Mouse (Mus musculus) testis, adult 2 months (tissue): Measurements from ENCODE around the gene Fhl2. TPM values are rescaled to one million over a fixed set of nuclear protein-coding genes. Genes with fewer than 3 reads are reported as not detected.

Experiments
- H3K27ac ChIP-seq: fragments of 200-500 bp; 2 replicates; pipeline ENCODE4 v1.5.1; 2012; ENCODE audit warnings: low read depth, low read length; ENCODE audit not compliant: control insufficient read depth, insufficient read depth
- H3K27me3 ChIP-seq: fragments of 200-500 bp; 2 replicates; pipeline ENCODE4 v1.6.1; 2012; ENCODE audit warnings: mild to moderate bottlenecking, low read length, moderate library complexity; ENCODE audit not compliant: control insufficient read depth, insufficient read depth
- H3K36me3 ChIP-seq: fragments of 200-500 bp; 2 replicates; pipeline ENCODE4 v1.6.1; 2012; ENCODE audit warnings: mild to moderate bottlenecking, low read length; ENCODE audit not compliant: control insufficient read depth, insufficient read depth
- H3K4me1 ChIP-seq: fragments of 200-500 bp; 2 replicates; pipeline ENCODE4 v1.6.1; 2012; ENCODE audit warnings: low read length; ENCODE audit not compliant: control insufficient read depth, insufficient read depth
- H3K4me3 ChIP-seq: fragments of 200-500 bp; 2 replicates; pipeline ENCODE4 v1.5.1; 2012; ENCODE audit warnings: low read depth, mild to moderate bottlenecking, low read length, moderate library complexity, mixed read lengths; ENCODE audit not compliant: control insufficient read depth
- CTCF ChIP-seq: fragments of 200-500 bp; IDR thresholded peaks from 2 replicates; pipeline ENCODE4 v1.5.1; 2012; ENCODE audit warnings: low read depth, mild to moderate bottlenecking, inconsistent platforms, low read length, moderate library complexity; ENCODE audit not compliant: control insufficient read depth, insufficient read depth, insufficient replicate concordance
- POLR2A ChIP-seq: fragments of 200-500 bp; IDR thresholded peaks from 2 replicates; pipeline ENCODE4 v1.6.1; 2012; ENCODE audit warnings: low read depth, mild to moderate bottlenecking, inconsistent platforms, low read length, moderate library complexity; ENCODE audit not compliant: control insufficient read depth
- polyA plus RNA-seq: library from polyadenylated mRNA; depleted of rRNA; stranded (reverse); fragments of >200 nt; gene quantifications from 2 replicates; pipeline ENCODE4 v1.2.3, GENCODE M21; 2012

Fhl2 gene
- polyA plus RNA-seq, 1 experiment, result 13.7 TPM

- no peak overlapping the region for H3K4me3 ChIP-seq
- no peak for TF ChIP-seq POLR2A
- no peak for TF ChIP-seq CTCF
- no peaks in the 10 kb centered on the region for H3K27me3 ChIP-seq
- no peaks in the 10 kb centered on the region for H3K36me3 ChIP-seq
- H3K4me1 ChIP-seq, result peaks cover 3% of the 10 kb centered on the region; the same call in 1 of the 2 replicates
- no peak overlapping the region for H3K27ac ChIP-seq
These were observed 25.7 kb downstream of the Fhl2 start for GRCm38 (mm10) chr1:43171093-43171492.

GRCm38 (mm10) chr1:43169661-43170060 is 27.1 kb downstream of the Fhl2 start:
- TF ChIP-seq CTCF, result no peak
- no peak for TF ChIP-seq POLR2A
- Histone ChIP-seq H3K27ac (no peak overlapping the region), H3K36me3 (no peaks in the 10 kb centered on the region), H3K27me3 (no peaks in the 10 kb centered on the region), H3K4me1 (peaks cover 3% of the 10 kb centered on the region; the same call in 1 of the 2 replicates), H3K4me3 (no peak overlapping the region)

GRCm38 (mm10) chr1:43169227-43169626 is 27.6 kb downstream of the Fhl2 start:
- H3K36me3 ChIP-seq, result no peaks in the 10 kb centered on the region
- H3K27me3 ChIP-seq, result no peaks in the 10 kb centered on the region
- H3K4me1 ChIP-seq, result peaks cover 3% of the 10 kb centered on the region; the same call in 1 of the 2 replicates
- H3K27ac ChIP-seq, result no peak overlapping the region
- TF ChIP-seq POLR2A, result no peak
- no peak overlapping the region for H3K4me3 ChIP-seq

GRCm38 (mm10) chr1:43168618-43169017 is 28.2 kb downstream of the Fhl2 start:
- TF ChIP-seq CTCF, result no peak
- TF ChIP-seq POLR2A, result no peak
- H3K36me3 ChIP-seq, result no peaks in the 10 kb centered on the region
- no peak overlapping the region for H3K4me3 ChIP-seq
- H3K4me1 ChIP-seq, result peaks cover 8% of the 10 kb centered on the region
- H3K27ac ChIP-seq, result no peak overlapping the region
- H3K27me3 ChIP-seq, result no peaks in the 10 kb centered on the region

- H3K4me1 ChIP-seq, result peaks cover 11% of the 10 kb centered on the region
- H3K4me3 ChIP-seq, result no peak overlapping the region
- H3K36me3 ChIP-seq, result no peaks in the 10 kb centered on the region
- TF ChIP-seq POLR2A, result no peak
- TF ChIP-seq CTCF, result no peak
- no peak overlapping the region for H3K27ac ChIP-seq
- H3K27me3 ChIP-seq, result no peaks in the 10 kb centered on the region
These were observed 28.8 kb downstream of the Fhl2 start for GRCm38 (mm10) chr1:43168026-43168425.

GRCm38 (mm10) chr1:43164582-43164981 is 32.2 kb downstream of the Fhl2 start:
- no peak for TF ChIP-seq CTCF
- TF ChIP-seq POLR2A, result no peak
- Histone ChIP-seq H3K4me3 (no peak overlapping the region), H3K36me3 (no peaks in the 10 kb centered on the region), H3K27me3 (no peaks in the 10 kb centered on the region), H3K27ac (no peak overlapping the region), H3K4me1 (peaks cover 11% of the 10 kb centered on the region)

GRCm38 (mm10) chr1:43163467-43164418 is 33.0 kb downstream of the Fhl2 start:
- H3K27me3 ChIP-seq, result no peaks in the 10 kb centered on the region
- TF ChIP-seq POLR2A (no peak), CTCF (no peak)
- H3K4me1 ChIP-seq, result peaks cover 11% of the 10 kb centered on the region
- peak overlapping the region; percentile 1; the same call in 1 of the 2 replicates for H3K27ac ChIP-seq
- H3K4me3 ChIP-seq, result peak overlapping the region; percentile 62
- no peaks in the 10 kb centered on the region for H3K36me3 ChIP-seq

GRCm38 (mm10) chr1:43163084-43163466 is 33.7 kb downstream of the Fhl2 start:
- no peaks in the 10 kb centered on the region for H3K36me3 ChIP-seq
- H3K4me1 ChIP-seq, result peaks cover 11% of the 10 kb centered on the region
- H3K4me3 ChIP-seq, result peak overlapping the region; percentile 62; the same call in 1 of the 2 replicates
- no peak for TF ChIP-seq POLR2A
- TF ChIP-seq CTCF, result no peak
- H3K27ac ChIP-seq, result no peak overlapping the region
- H3K27me3 ChIP-seq, result no peaks in the 10 kb centered on the region
